Comparison of ENCODE assay signal across 8 mouse cellular contexts in genomic region chr5:139351134-139351533, GRCm38 (mm10). TPM values are rescaled to one million over a fixed set of nuclear protein-coding genes. Genes with fewer than 3 reads are reported as not detected.
DNase-seq lines count a peak whose midpoint lies in the region; ATAC-seq and TF ChIP-seq lines count a peak whose summit lies in the region.

Gene Cox19 (minus strand): TSS chr5:139351418.

- no peaks in the 10 kb centered on the region for H3K36me3 ChIP-seq in lung, embryonic 14.5 days (ENCODE audit: insufficient read depth)
- H3K36me3 ChIP-seq in embryonic facial prominence, embryonic 12.5 days: no peaks in the 10 kb centered on the region
- no peaks in the 10 kb centered on the region for H3K36me3 ChIP-seq in heart, postnatal 0 days (replicated peaks; ENCODE audit: control insufficient read depth, insufficient read depth, low read length)
- no peaks in the 10 kb centered on the region for H3K36me3 ChIP-seq in limb, embryonic 10.5 days
- H3K36me3 ChIP-seq in neural tube, embryonic 15.5 days: no peaks in the 10 kb centered on the region

- ATAC-seq in lung, embryonic 14.5 days (ENCODE audit: insufficient read depth): no peak
- no peak for ATAC-seq in embryonic facial prominence, embryonic 12.5 days (ENCODE audit: insufficient number of reproducible peaks, insufficient read depth, low FRiP score, low TSS enrichment)
- no peak for ATAC-seq in heart, postnatal 0 days (ENCODE audit: insufficient read depth, low read depth)
- ATAC-seq in neural tube, embryonic 15.5 days (ENCODE audit: low FRiP score): no peak

- H3K4me1 ChIP-seq in lung, embryonic 14.5 days (ENCODE audit: insufficient read depth): no peaks in the 10 kb centered on the region
- peaks cover 22% of the 10 kb centered on the region for H3K4me1 ChIP-seq in embryonic facial prominence, embryonic 12.5 days
- H3K4me1 ChIP-seq in heart, postnatal 0 days (ENCODE audit: control insufficient read depth, insufficient read depth): no peaks in the 10 kb centered on the region
- peaks cover 25% of the 10 kb centered on the region for H3K4me1 ChIP-seq in limb, embryonic 10.5 days
- H3K4me1 ChIP-seq in neural tube, embryonic 15.5 days: 0 out of 2 replicates have a peak, but pooled peaks cover 3% of the 10 kb centered on the region

- no peak for TF ChIP-seq EP300 in heart, postnatal 0 days (IDR thresholded peaks at IDR 0.05; ENCODE audit: low read depth)

- no peak for DNase-seq in lung, embryonic 14.5 days
- DNase-seq in lung, postnatal 14 days: no peak
- no peak for DNase-seq in heart, postnatal 0 days (ENCODE audit: low spot score)
- no peak for DNase-seq in limb, embryonic 10.5 days (ENCODE audit: low spot score)
- no peak for DNase-seq in embryo, embryonic 10.5 days (ENCODE audit: low spot score)
- DNase-seq in urinary bladder, postnatal 4 days (ENCODE audit: low spot score in 2 of 2): no peak

- H3K27ac ChIP-seq in lung, embryonic 14.5 days (ENCODE audit: low read depth): no peak within 1 kb of the TSS
- peak within 1 kb of the TSS; percentile 38 for H3K27ac ChIP-seq in embryonic facial prominence, embryonic 12.5 days
- H3K27ac ChIP-seq in heart, postnatal 0 days (ENCODE audit: low read depth): peak within 1 kb of the TSS; percentile 16; the same call in 1 of the 2 replicates
- H3K27ac ChIP-seq in limb, embryonic 10.5 days: peak within 1 kb of the TSS; percentile 19
- no peak within 1 kb of the TSS for H3K27ac ChIP-seq in neural tube, embryonic 15.5 days (replicated peaks)

- H3K9ac ChIP-seq in lung, embryonic 14.5 days: peak within 1 kb of the TSS; percentile 31
- H3K9ac ChIP-seq in embryonic facial prominence, embryonic 12.5 days: peak within 1 kb of the TSS; percentile 34; the same call in 1 of the 2 replicates
- no peak within 1 kb of the TSS for H3K9ac ChIP-seq in heart, postnatal 0 days (replicated peaks; ENCODE audit: low read depth, low read length)
- H3K9ac ChIP-seq in neural tube, embryonic 15.5 days (replicated peaks): 0 out of 2 replicates have a peak within 1 kb of the TSS, but pooled peaks have one; percentile 10

- H3K4me2 ChIP-seq in lung, embryonic 14.5 days: no peak within 1 kb of the TSS
- H3K4me2 ChIP-seq in embryonic facial prominence, embryonic 12.5 days (replicated peaks): peak within 1 kb of the TSS; percentile 25
- no peak within 1 kb of the TSS for H3K4me2 ChIP-seq in heart, postnatal 0 days (ENCODE audit: low read depth, low read length)
- H3K4me2 ChIP-seq in neural tube, embryonic 15.5 days: no peak within 1 kb of the TSS

- 39% methylated on average over 5 of the region's 5 CpGs for WGBS in lung, embryonic 14.5 days
- 60% methylated on average over 5 of the region's 5 CpGs for WGBS in embryonic facial prominence, embryonic 12.5 days
- 48% methylated on average over 5 of the region's 5 CpGs for WGBS in heart, postnatal 0 days
- 52% methylated on average over 5 of the region's 5 CpGs for WGBS in limb, embryonic 10.5 days
- 59% methylated on average over 5 of the region's 5 CpGs for WGBS in neural tube, embryonic 15.5 days

- H3K27me3 ChIP-seq in lung, embryonic 14.5 days (ENCODE audit: insufficient read depth, low read length): no peaks in the 10 kb centered on the region
- H3K27me3 ChIP-seq in embryonic facial prominence, embryonic 12.5 days: peaks cover 4% of the 10 kb centered on the region; the same call in 1 of the 2 replicates
- 0 out of 2 replicates have a peak, but pooled peaks cover 4% of the 10 kb centered on the region for H3K27me3 ChIP-seq in heart, postnatal 0 days (ENCODE audit: control insufficient read depth, insufficient read depth, low read length)
- H3K27me3 ChIP-seq in limb, embryonic 10.5 days (ENCODE audit: low read depth, poor library complexity, severe bottlenecking): peaks cover 29% of the 10 kb centered on the region
- H3K27me3 ChIP-seq in neural tube, embryonic 15.5 days (replicated peaks): 0 out of 2 replicates have a peak, but pooled peaks cover 2% of the 10 kb centered on the region

- H3K4me3 ChIP-seq in lung, embryonic 14.5 days (ENCODE audit: low read depth, low read length): no peak within 1 kb of the TSS
- no peak within 1 kb of the TSS for H3K4me3 ChIP-seq in embryonic facial prominence, embryonic 12.5 days
- no peak within 1 kb of the TSS for H3K4me3 ChIP-seq in heart, postnatal 0 days (ENCODE audit: low read depth, low read length)
- H3K4me3 ChIP-seq in limb, embryonic 10.5 days: 0 out of 2 replicates have a peak within 1 kb of the TSS, but pooled peaks have one; percentile 1
- H3K4me3 ChIP-seq in neural tube, embryonic 15.5 days (replicated peaks): no peak within 1 kb of the TSS

- TF ChIP-seq CTCF in lung, embryonic 14.5 days (IDR thresholded peaks at IDR 0.05; ENCODE audit: low read depth): no peak
- no peak for TF ChIP-seq CTCF in heart, postnatal 0 days (IDR thresholded peaks at IDR 0.05; ENCODE audit: low read depth)

- no peaks in the 10 kb centered on the region for H3K9me3 ChIP-seq in lung, embryonic 14.5 days (ENCODE audit: low read depth, low read length)
- H3K9me3 ChIP-seq in embryonic facial prominence, embryonic 12.5 days: no peaks in the 10 kb centered on the region
- H3K9me3 ChIP-seq in heart, postnatal 0 days (replicated peaks; ENCODE audit: control insufficient read depth, low read length): no peaks in the 10 kb centered on the region
- H3K9me3 ChIP-seq in limb, embryonic 10.5 days (replicated peaks): no peaks in the 10 kb centered on the region
- no peaks in the 10 kb centered on the region for H3K9me3 ChIP-seq in neural tube, embryonic 15.5 days (replicated peaks)

RNA-seq across cellular contexts. Expression of gene Cox19, which starts in this region (rescaled TPM):
- 102 and 106 TPM in 2 replicates for polyA plus RNA-seq in lung, embryonic 14.5 days (2014; fragmentation: Nextera tagmentation; extraction: Ambion mirVana)
- polyA plus RNA-seq in embryonic facial prominence, embryonic 12.5 days (2016; fragmentation: Nextera tagmentation; extraction: Ambion mirVana): 110 and 112 TPM in 2 replicates
- 120 and 123 TPM in 2 replicates for total RNA-seq in heart, postnatal 0 days (2014; rRNA removed; ENCODE audit: low replicate concordance)
- polyA plus RNA-seq in heart, postnatal 0 days (2015; fragmentation: Nextera tagmentation; extraction: Ambion mirVana): 88.6 and 97.6 TPM in 2 replicates
- polyA plus RNA-seq in limb, embryonic 10.5 days (2016; fragmentation: Nextera tagmentation; extraction: Ambion mirVana): 110 and 118 TPM in 2 replicates
- 105 and 107 TPM in 2 replicates for polyA plus RNA-seq in neural tube, embryonic 15.5 days (2015; fragmentation: Nextera tagmentation; extraction: Ambion mirVana)

Comparison
In these comparisons a context has a peak if more than half of its experiments do, and no peak if none do; other contexts are left out.
1. H3K27ac ChIP-seq: peak in embryonic facial prominence, embryonic 12.5 days (single experiment), heart, postnatal 0 days (single experiment) and limb, embryonic 10.5 days (single experiment); none in lung, embryonic 14.5 days (single experiment) and neural tube, embryonic 15.5 days (single experiment).